Mouse (Mus musculus): ENCODE measurements around the gene Frs2. TPM values are rescaled to one million over a fixed set of nuclear protein-coding genes. Genes with fewer than 3 reads are reported as not detected.

Gene Frs2
- polyA plus RNA-seq, 1 experiment from 2014 or later = 18.5 TPM

GRCm38 (mm10) chr10:117128693-117129092 lies 19.6 kb downstream of the Frs2 start:
- Histone ChIP-seq H3K4me2 (replicated peaks; ENCODE audit: low read depth) (no peak overlapping the region), H3K9ac (ENCODE audit: low read depth, low read length) (no peak overlapping the region), H3K36me3 (ENCODE audit: control insufficient read depth, insufficient read depth) (0 out of 2 replicates have a peak, but pooled peaks cover 6% of the 10 kb centered on the region), H3K4me3 (ENCODE audit: low read depth, low read length) (no peak overlapping the region), H3K27me3 (replicated peaks; ENCODE audit: control insufficient read depth, insufficient read depth, low read length) (no peaks in the 10 kb centered on the region), H3K4me1 (replicated peaks; ENCODE audit: control insufficient read depth, insufficient read depth, low read length) (no peaks in the 10 kb centered on the region; the same call in 1 of the 2 replicates), H3K27ac (ENCODE audit: low read depth, low read length) (no peak overlapping the region), H3K9me3 (ENCODE audit: control insufficient read depth) (no peaks in the 10 kb centered on the region)
- ATAC-seq = no peak
- WGBS = 91% methylated on average over 2 of the region's 2 CpGs
- TF ChIP-seq CTCF (IDR thresholded peaks at IDR 0.05; ENCODE audit: low read depth) = no peak

- H3K4me1 ChIP-seq (replicated peaks; ENCODE audit: control insufficient read depth, insufficient read depth, low read length) = no peaks in the 10 kb centered on the region; the same call in 1 of the 2 replicates
- no peak for ATAC-seq
- H3K27me3 ChIP-seq (replicated peaks; ENCODE audit: control insufficient read depth, insufficient read depth, low read length) = no peaks in the 10 kb centered on the region
- H3K9me3 ChIP-seq (ENCODE audit: control insufficient read depth) = no peaks in the 10 kb centered on the region
- no peak overlapping the region for H3K4me2 ChIP-seq (replicated peaks; ENCODE audit: low read depth)
- no peak for TF ChIP-seq CTCF (IDR thresholded peaks at IDR 0.05; ENCODE audit: low read depth)
- no peak overlapping the region for H3K9ac ChIP-seq (ENCODE audit: low read depth, low read length)
- H3K4me3 ChIP-seq (ENCODE audit: low read depth, low read length) = no peak overlapping the region
- no peak overlapping the region for H3K27ac ChIP-seq (ENCODE audit: low read depth, low read length)
- 41% methylated on average over 2 of the region's 2 CpGs for WGBS
- 0 out of 2 replicates have a peak, but pooled peaks cover 6% of the 10 kb centered on the region for H3K36me3 ChIP-seq (ENCODE audit: control insufficient read depth, insufficient read depth)
Measured at GRCm38 (mm10) chr10:117127480-117127879, 20.9 kb downstream of the Frs2 start.

- H3K9ac ChIP-seq (ENCODE audit: low read depth, low read length) = no peak overlapping the region
- TF ChIP-seq CTCF (IDR thresholded peaks at IDR 0.05; ENCODE audit: low read depth) = no peak
- WGBS = 74% methylated on average over 1 of the region's 1 CpGs
Measured at GRCm38 (mm10) chr10:117126719-117127118, 21.6 kb downstream of the Frs2 start.

GRCm38 (mm10) chr10:117126233-117126632 lies 22.1 kb downstream of the Frs2 start:
- WGBS = 65% methylated on average over 4 of the region's 4 CpGs
- TF ChIP-seq CTCF (IDR thresholded peaks at IDR 0.05; ENCODE audit: low read depth) = no peak
- no peak overlapping the region for H3K9ac ChIP-seq (ENCODE audit: low read depth, low read length)
- peaks cover 1% of the 10 kb centered on the region; the same call in 1 of the 2 replicates for H3K4me1 ChIP-seq (replicated peaks; ENCODE audit: control insufficient read depth, insufficient read depth, low read length)
- no peaks in the 10 kb centered on the region for H3K36me3 ChIP-seq (ENCODE audit: control insufficient read depth, insufficient read depth)
- no peaks in the 10 kb centered on the region for H3K9me3 ChIP-seq (ENCODE audit: control insufficient read depth)
- H3K27me3 ChIP-seq (replicated peaks; ENCODE audit: control insufficient read depth, insufficient read depth, low read length) = no peaks in the 10 kb centered on the region
- H3K27ac ChIP-seq (ENCODE audit: low read depth, low read length) = no peak overlapping the region
- ATAC-seq = no peak
- H3K4me3 ChIP-seq (ENCODE audit: low read depth, low read length) = no peak overlapping the region
- no peak overlapping the region for H3K4me2 ChIP-seq (replicated peaks; ENCODE audit: low read depth)

More at GRCm38 (mm10) chr10:117126719-117127118, 21.6 kb downstream of the Frs2 start:
- Histone ChIP-seq H3K4me3 (ENCODE audit: low read depth, low read length) (no peak overlapping the region), H3K4me1 (replicated peaks; ENCODE audit: control insufficient read depth, insufficient read depth, low read length) (no peaks in the 10 kb centered on the region; the same call in 1 of the 2 replicates), H3K27ac (ENCODE audit: low read depth, low read length) (no peak overlapping the region), H3K27me3 (replicated peaks; ENCODE audit: control insufficient read depth, insufficient read depth, low read length) (no peaks in the 10 kb centered on the region), H3K9me3 (ENCODE audit: control insufficient read depth) (no peaks in the 10 kb centered on the region), H3K4me2 (replicated peaks; ENCODE audit: low read depth) (no peak overlapping the region), H3K36me3 (ENCODE audit: control insufficient read depth, insufficient read depth) (0 out of 2 replicates have a peak, but pooled peaks cover under 1% of the 10 kb centered on the region)
- ATAC-seq = no peak

- Histone ChIP-seq H3K4me1 (replicated peaks; ENCODE audit: control insufficient read depth, insufficient read depth, low read length) (0 out of 2 replicates have a peak, but pooled peaks cover 6% of the 10 kb centered on the region), H3K4me3 (ENCODE audit: low read depth, low read length) (no peak overlapping the region), H3K9me3 (ENCODE audit: control insufficient read depth) (no peaks in the 10 kb centered on the region), H3K9ac (ENCODE audit: low read depth, low read length) (no peak overlapping the region), H3K27me3 (replicated peaks; ENCODE audit: control insufficient read depth, insufficient read depth, low read length) (no peaks in the 10 kb centered on the region), H3K4me2 (replicated peaks; ENCODE audit: low read depth) (no peak overlapping the region), H3K36me3 (ENCODE audit: control insufficient read depth, insufficient read depth) (no peaks in the 10 kb centered on the region), H3K27ac (ENCODE audit: low read depth, low read length) (no peak overlapping the region)
- no peak for TF ChIP-seq CTCF (IDR thresholded peaks at IDR 0.05; ENCODE audit: low read depth)
- WGBS = 39% methylated on average over 3 of the region's 3 CpGs
- ATAC-seq = peak; percentile 75
Measured at GRCm38 (mm10) chr10:117121448-117121847, 26.9 kb downstream of the Frs2 start.

GRCm38 (mm10) chr10:117120051-117120666 lies 28.2 kb downstream of the Frs2 start:
- Histone ChIP-seq H3K9ac (ENCODE audit: low read depth, low read length) (no peak overlapping the region), H3K27ac (ENCODE audit: low read depth, low read length) (no peak overlapping the region), H3K36me3 (ENCODE audit: control insufficient read depth, insufficient read depth) (no peaks in the 10 kb centered on the region), H3K4me3 (ENCODE audit: low read depth, low read length) (no peak overlapping the region), H3K27me3 (replicated peaks; ENCODE audit: control insufficient read depth, insufficient read depth, low read length) (no peaks in the 10 kb centered on the region), H3K4me2 (replicated peaks; ENCODE audit: low read depth) (no peak overlapping the region), H3K9me3 (ENCODE audit: control insufficient read depth) (no peaks in the 10 kb centered on the region), H3K4me1 (replicated peaks; ENCODE audit: control insufficient read depth, insufficient read depth, low read length) (0 out of 2 replicates have a peak, but pooled peaks cover 6% of the 10 kb centered on the region)
- ATAC-seq = no peak
- 90% methylated on average over 7 of the region's 7 CpGs for WGBS
- TF ChIP-seq CTCF (IDR thresholded peaks at IDR 0.05; ENCODE audit: low read depth) = no peak
